Mouse (Mus musculus): ENCODE measurements around the gene Gh.

DNA sequence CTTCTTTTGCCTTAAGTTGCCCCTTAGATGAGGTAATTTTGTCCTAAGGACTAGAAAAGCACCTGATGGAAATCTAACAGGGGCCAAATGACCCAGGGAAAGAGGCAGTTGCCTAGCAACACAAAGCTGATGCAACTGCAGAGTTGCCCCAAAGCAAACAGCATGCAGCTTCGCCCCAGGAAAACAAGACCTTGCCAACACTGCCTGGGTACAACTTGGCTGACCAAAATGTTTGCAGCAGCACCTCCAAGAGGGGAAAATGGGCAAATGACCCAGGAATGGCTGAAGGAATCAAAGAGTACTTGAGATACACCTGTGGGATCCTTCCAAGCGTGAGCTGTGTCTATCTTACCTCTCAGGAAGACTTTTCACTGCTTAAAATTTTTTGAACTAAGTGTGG, 9.8 kb downstream of the Gh start:
- TF ChIP-seq CTCF (conservative IDR thresholded peaks at IDR 0.05; ENCODE audit: low read length) (no peak), NANOG (IDR thresholded peaks at IDR 0.05; ENCODE audit: borderline replicate concordance, low read length) (no peak), POU5F1 (IDR thresholded peaks at IDR 0.05; ENCODE audit: borderline replicate concordance, low read length) (no peak)
